Mouse (Mus musculus): Measurements from ENCODE around the gene Adamts2.

- TF ChIP-seq EP300 (IDR thresholded peaks at IDR 0.05; ENCODE audit: low read depth) (no peak), CTCF (IDR thresholded peaks at IDR 0.05; ENCODE audit: low read depth) (no peak)
Measured at GRCm38 (mm10) chr11:50835727-50836126, 233.8 kb downstream of the Adamts2 start.
